Mouse (Mus musculus) large intestine, adult 2 months (tissue): ENCODE data around the gene Eif2b3. TPM values are rescaled to one million over a fixed set of nuclear protein-coding genes. Genes with fewer than 3 reads are reported as not detected.

Experiments
- DNase-seq: peaks from one replicate; pipeline ENCODE4 v3.0.0-alpha.2; 2012; ENCODE audit warnings: low read depth, low spot score
- whole genome bisulfite sequencing: fragments of 180-500 bp; shearing (Covaris S2); methylation state at CpG from one replicate; pipeline ENCODE4 v1.1.7; 2018; 5-methylcytosine and 5-hydroxymethylcytosine counted together
- polyA plus RNA-seq: library from polyadenylated mRNA; depleted of rRNA; stranded (reverse); fragments of >200 nt; gene quantifications from 2 replicates; pipeline ENCODE4 v1.2.3, GENCODE M21; 2012

Gene Eif2b3
- polyA plus RNA-seq, 1 experiment: 7.1 TPM

GRCm38 (mm10) chr4:117071183-117071582 is 52.0 kb downstream of the Eif2b3 start:
- 81% methylated on average over 5 of the region's 5 CpGs for WGBS
- DNase-seq: no peak

GRCm38 (mm10) chr4:117087948-117088640 is 68.9 kb downstream of the Eif2b3 start:
- no peak for DNase-seq
- WGBS: 75% methylated on average over 7 of the region's 7 CpGs

- WGBS: 73% methylated on average over 7 of the region's 7 CpGs
Measured at GRCm38 (mm10) chr4:117090586-117090985, 71.4 kb downstream of the Eif2b3 start.

GRCm38 (mm10) chr4:117094626-117095361 is 75.6 kb downstream of the Eif2b3 start:
- 83% methylated on average over 3 of the region's 3 CpGs for WGBS
- no peak for DNase-seq

More at GRCm38 (mm10) chr4:117090586-117090985, 71.4 kb downstream of the Eif2b3 start:
- no peak for DNase-seq

GRCm38 (mm10) chr4:117095551-117096452 is 76.6 kb downstream of the Eif2b3 start, which contains the start of gene Ptch2:
TSS of gene Ptch2 (plus strand) at chr4:117096075.
- no peak for DNase-seq
- 4% methylated on average over 49 of the region's 50 CpGs for WGBS

- 26% methylated on average over 5 of the region's 5 CpGs for whole genome bisulfite sequencing
- DNase-seq: no peak
Measured at GRCm38 (mm10) chr4:117096666-117097065, 77.5 kb downstream of the Eif2b3 start.

- no peak for DNase-seq
- WGBS: 67% methylated on average over 8 of the region's 8 CpGs
Measured at GRCm38 (mm10) chr4:117097969-117098763, 79.0 kb downstream of the Eif2b3 start.

- WGBS: 64% methylated on average over 2 of the region's 2 CpGs
Measured at GRCm38 (mm10) chr4:117098764-117099036, 79.5 kb downstream of the Eif2b3 start.

GRCm38 (mm10) chr4:117100036-117100435 is 80.8 kb downstream of the Eif2b3 start:
- DNase-seq: no peak
- WGBS: 73% methylated on average over 4 of the region's 4 CpGs

More at GRCm38 (mm10) chr4:117098764-117099036, 79.5 kb downstream of the Eif2b3 start:
- no peak for DNase-seq

GRCm38 (mm10) chr4:117101218-117101617 is 82.0 kb downstream of the Eif2b3 start:
- 52% methylated on average over 7 of the region's 7 CpGs for WGBS
- DNase-seq: no peak

GRCm38 (mm10) chr4:117104672-117105071 is 85.5 kb downstream of the Eif2b3 start:
- DNase-seq: no peak
- 74% methylated on average over 10 of the region's 10 CpGs for WGBS

GRCm38 (mm10) chr4:117105127-117105526 is 85.9 kb downstream of the Eif2b3 start:
- WGBS: 52% methylated on average over 10 of the region's 10 CpGs
- no peak for DNase-seq

- 87% methylated on average over 18 of the region's 18 CpGs for WGBS
- no peak for DNase-seq
Measured at GRCm38 (mm10) chr4:117107813-117108523, 88.8 kb downstream of the Eif2b3 start.

- WGBS: 94% methylated on average over 6 of the region's 6 CpGs
- DNase-seq: no peak
Measured at GRCm38 (mm10) chr4:117108524-117108849, 89.3 kb downstream of the Eif2b3 start.

- whole genome bisulfite sequencing: 87% methylated on average over 25 of the region's 25 CpGs
- DNase-seq: no peak
Measured at GRCm38 (mm10) chr4:117109330-117109729, 90.1 kb downstream of the Eif2b3 start.

GRCm38 (mm10) chr4:117110249-117110648 is 91.0 kb downstream of the Eif2b3 start:
- 75% methylated on average over 13 of the region's 13 CpGs for WGBS
- no peak for DNase-seq

- DNase-seq: no peak
- 88% methylated on average over 11 of the region's 11 CpGs for WGBS
Measured at GRCm38 (mm10) chr4:117110985-117111384, 91.8 kb downstream of the Eif2b3 start.

GRCm38 (mm10) chr4:117113237-117113636 is 94.0 kb downstream of the Eif2b3 start:
- WGBS: 88% methylated on average over 1 of the region's 1 CpGs

GRCm38 (mm10) chr4:117115592-117115991 is 96.4 kb downstream of the Eif2b3 start:
- WGBS: 77% methylated on average over 5 of the region's 5 CpGs
- no peak for DNase-seq

More at GRCm38 (mm10) chr4:117113237-117113636, 94.0 kb downstream of the Eif2b3 start:
- no peak for DNase-seq
